Mouse (Mus musculus): ENCODE data around the gene Wdr92. TPM values are rescaled to one million over a fixed set of nuclear protein-coding genes. Genes with fewer than 3 reads are reported as not detected.
A peak's percentile ranks its signal among the peaks of the same experiment; 100 is the strongest.

The Wdr92 gene
- polyA plus RNA-seq, 1 experiment from 2014 or later = 29.4 TPM

DNA sequence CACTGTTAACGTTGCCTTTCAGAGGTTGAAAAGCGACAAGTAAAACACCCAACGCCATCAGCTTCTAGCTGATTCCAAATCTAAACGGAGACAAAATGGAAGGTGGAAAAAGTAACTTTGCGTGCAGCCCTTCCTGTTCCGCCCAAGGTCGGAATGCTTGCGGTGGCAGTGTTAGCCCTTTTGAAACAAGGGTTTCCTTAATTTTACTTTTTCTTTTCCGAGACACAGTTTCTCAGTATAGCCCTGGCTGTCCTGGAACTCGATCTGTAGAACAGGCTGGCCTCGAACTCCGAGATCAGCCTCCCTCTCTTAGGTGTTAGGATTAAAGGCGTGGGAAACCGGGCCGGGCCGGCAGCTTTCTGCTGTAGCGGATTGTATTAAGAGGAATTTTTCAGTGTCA is 76.0 kb downstream of the Wdr92 start:
- Histone ChIP-seq H3K36me3 (ENCODE audit: control insufficient read depth, insufficient read depth, low read length) (no peaks in the 10 kb centered on the region), H3K27ac (ENCODE audit: low read length) (peak overlapping the region; percentile 78), H3K9ac (replicated peaks; ENCODE audit: low read depth, low read length) (peak overlapping the region; percentile 66), H3K4me3 (ENCODE audit: low read depth, low read length) (peak overlapping the region; percentile 61), H3K4me2 (replicated peaks; ENCODE audit: low read depth, low read length) (peak overlapping the region; percentile 67), H3K4me1 (ENCODE audit: control insufficient read depth, insufficient read depth, low read length) (peaks cover 3% of the 10 kb centered on the region; the same call in 1 of the 2 replicates), H3K27me3 (ENCODE audit: control insufficient read depth, insufficient read depth, low read length) (no peaks in the 10 kb centered on the region), H3K9me3 (ENCODE audit: control insufficient read depth, low read depth, low read length) (no peaks in the 10 kb centered on the region)
- under 1% methylated on average over 17 of the region's 17 CpGs for WGBS
- ATAC-seq (ENCODE audit: insufficient number of reproducible peaks, insufficient read depth, low FRiP score, low read depth) = 0 out of 2 replicates have a peak, but pooled peaks have one; percentile 24

DNA sequence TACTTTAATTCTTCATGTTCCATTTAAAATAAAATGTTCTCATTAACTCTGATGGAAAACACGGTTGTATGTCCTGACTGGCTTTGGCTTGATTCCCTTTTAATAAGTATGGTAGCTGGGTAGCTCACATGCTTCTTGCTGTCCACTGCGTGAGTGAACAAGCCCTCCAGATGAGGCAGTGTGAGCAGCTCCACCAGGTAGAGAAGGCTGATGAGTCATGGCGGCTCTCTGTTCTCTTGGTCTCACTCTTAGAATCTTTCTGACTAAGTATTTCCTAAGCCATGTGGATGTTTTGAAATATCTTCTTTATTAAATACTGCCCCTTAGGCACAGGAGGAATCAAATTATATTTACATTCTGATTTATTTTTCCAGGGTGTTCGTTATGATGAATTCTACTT is 85.3 kb downstream of the Wdr92 start:
- H3K9me3 ChIP-seq (ENCODE audit: control insufficient read depth, low read depth, low read length) = no peaks in the 10 kb centered on the region
- no peaks in the 10 kb centered on the region for H3K4me1 ChIP-seq (ENCODE audit: control insufficient read depth, insufficient read depth, low read length)
- H3K9ac ChIP-seq (replicated peaks; ENCODE audit: low read depth, low read length) = no peak overlapping the region
- WGBS = 92% methylated on average over 4 of the region's 4 CpGs
- no peaks in the 10 kb centered on the region for H3K27me3 ChIP-seq (ENCODE audit: control insufficient read depth, insufficient read depth, low read length)
- no peak overlapping the region for H3K4me2 ChIP-seq (replicated peaks; ENCODE audit: low read depth, low read length)
- H3K4me3 ChIP-seq (ENCODE audit: low read depth, low read length) = no peak overlapping the region
- H3K36me3 ChIP-seq (ENCODE audit: control insufficient read depth, insufficient read depth, low read length) = peaks cover 6% of the 10 kb centered on the region; the same call in 1 of the 2 replicates
- no peak overlapping the region for H3K27ac ChIP-seq (ENCODE audit: low read length)
- no peak for ATAC-seq (ENCODE audit: insufficient number of reproducible peaks, insufficient read depth, low FRiP score, low read depth)

DNA sequence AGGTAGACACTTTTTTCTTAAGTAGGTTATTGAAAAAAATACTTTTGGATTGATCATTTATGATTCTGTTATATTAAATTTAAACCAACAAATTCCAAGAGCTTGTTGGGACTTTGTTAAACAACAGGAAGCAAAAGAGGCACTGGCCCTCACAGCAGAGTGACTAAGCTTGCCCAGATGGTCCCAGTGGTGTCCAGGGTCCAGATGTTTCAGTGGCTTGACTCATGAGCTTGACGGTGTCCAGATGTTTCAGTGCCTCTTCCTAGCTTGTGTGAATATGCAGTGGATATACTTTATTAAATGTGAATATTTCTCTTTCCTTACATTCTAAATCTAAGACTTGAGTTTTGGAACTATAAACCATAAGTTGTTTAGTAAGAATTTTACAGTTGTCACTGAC is 86.9 kb downstream of the Wdr92 start:
- Histone ChIP-seq H3K4me3 (ENCODE audit: low read depth, low read length) (no peak overlapping the region), H3K4me1 (ENCODE audit: control insufficient read depth, insufficient read depth, low read length) (no peaks in the 10 kb centered on the region), H3K9ac (replicated peaks; ENCODE audit: low read depth, low read length) (no peak overlapping the region), H3K27me3 (ENCODE audit: control insufficient read depth, insufficient read depth, low read length) (no peaks in the 10 kb centered on the region), H3K27ac (ENCODE audit: low read length) (no peak overlapping the region), H3K36me3 (ENCODE audit: control insufficient read depth, insufficient read depth, low read length) (peaks cover 6% of the 10 kb centered on the region; the same call in 1 of the 2 replicates), H3K4me2 (replicated peaks; ENCODE audit: low read depth, low read length) (no peak overlapping the region), H3K9me3 (ENCODE audit: control insufficient read depth, low read depth, low read length) (no peaks in the 10 kb centered on the region)
- WGBS = 72% methylated on average over 1 of the region's 1 CpGs
- ATAC-seq (ENCODE audit: insufficient number of reproducible peaks, insufficient read depth, low FRiP score, low read depth) = no peak

DNA sequence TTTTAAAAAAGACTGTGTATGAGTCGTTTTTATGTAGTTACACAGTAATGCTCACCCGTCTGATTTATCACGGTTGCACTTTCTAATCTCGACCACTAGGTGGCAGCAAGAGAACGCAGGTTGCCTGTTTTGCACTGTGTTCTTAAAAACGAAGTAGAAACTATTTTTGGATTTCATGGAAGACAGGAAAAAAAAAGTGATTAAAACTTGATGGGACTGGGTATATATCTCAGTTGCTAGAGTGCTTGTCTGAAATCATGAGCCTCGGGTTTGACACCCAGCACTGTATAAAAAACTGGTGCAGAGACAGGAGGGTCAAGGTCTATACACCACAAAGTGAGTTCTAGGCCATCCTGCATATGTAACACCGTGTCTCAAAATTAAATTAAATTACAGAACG is 98.1 kb downstream of the Wdr92 start:
- WGBS = 15% methylated on average over 9 of the region's 9 CpGs
- no peaks in the 10 kb centered on the region for H3K4me1 ChIP-seq (ENCODE audit: control insufficient read depth, insufficient read depth, low read length)
- no peaks in the 10 kb centered on the region for H3K36me3 ChIP-seq (ENCODE audit: control insufficient read depth, insufficient read depth, low read length)
- no peak overlapping the region for H3K27ac ChIP-seq (ENCODE audit: low read length)
- ATAC-seq (ENCODE audit: insufficient number of reproducible peaks, insufficient read depth, low FRiP score, low read depth) = peak; percentile 77; the same call in 1 of the 2 replicates
- no peak overlapping the region for H3K4me3 ChIP-seq (ENCODE audit: low read depth, low read length)
- no peaks in the 10 kb centered on the region for H3K27me3 ChIP-seq (ENCODE audit: control insufficient read depth, insufficient read depth, low read length)
- H3K9me3 ChIP-seq (ENCODE audit: control insufficient read depth, low read depth, low read length) = no peaks in the 10 kb centered on the region
- no peak overlapping the region for H3K4me2 ChIP-seq (replicated peaks; ENCODE audit: low read depth, low read length)
- H3K9ac ChIP-seq (replicated peaks; ENCODE audit: low read depth, low read length) = no peak overlapping the region

Other genes with a start within 250 kb of the Wdr92 start
- gene Fbxo48, start 230.7 kb upstream of the Wdr92 start, polyA plus RNA-seq (2014; fragmentation: Nextera tagmentation; extraction: Ambion mirVana) = 2.3 and 2.9 TPM in 2 replicates
- gene Cnrip1, start 130.5 kb upstream of the Wdr92 start, polyA plus RNA-seq (2014; fragmentation: Nextera tagmentation; extraction: Ambion mirVana) = 38.6 and 43.3 TPM in 2 replicates
- gene Plek, start 129.7 kb upstream of the Wdr92 start, polyA plus RNA-seq (2014; fragmentation: Nextera tagmentation; extraction: Ambion mirVana) = 2.5 and 2.9 TPM in 2 replicates
- 83.9 and 97.0 TPM in 2 replicates for gene Ppp3r1, start 22.8 kb upstream of the Wdr92 start, polyA plus RNA-seq (2014; fragmentation: Nextera tagmentation; extraction: Ambion mirVana)
- 72.7 and 76.4 TPM in 2 replicates for gene Pno1, start 29.5 kb downstream of the Wdr92 start, polyA plus RNA-seq (2014; fragmentation: Nextera tagmentation; extraction: Ambion mirVana)
- 120 and 125 TPM in 2 replicates for gene C1d, start 75.5 kb downstream of the Wdr92 start, polyA plus RNA-seq (2014; fragmentation: Nextera tagmentation; extraction: Ambion mirVana)

All from stomach, embryonic 14.5 days (tissue).